Comparison of ENCODE assay signal across 29 mouse cellular contexts in genomic region chr1:43439261-43439660, GRCm38 (mm10).
"Had no signal": no experiment of that assay in that cellular context is flagged by ENCODE, and none has a peak within 500 bp of the region (broad histone marks: within the 10 kb centered on the region; RNA-seq: fewer than 3 reads in every experiment).

No protein-coding gene starts in this region.

- H3K27ac ChIP-seq: embryonic facial prominence, embryonic 10.5 days; embryonic facial prominence, embryonic 12.5 days; embryonic facial prominence, embryonic 13.5 days; embryonic facial prominence, embryonic 15.5 days; forebrain, embryonic 10.5 days; forebrain, embryonic 12.5 days; forebrain, embryonic 13.5 days; forebrain, embryonic 15.5 days; gastrocnemius, adult 2 months; heart, adult 2 months had no signal

- H3K9me3 ChIP-seq: embryonic facial prominence, embryonic 10.5 days; embryonic facial prominence, embryonic 12.5 days; embryonic facial prominence, embryonic 13.5 days; embryonic facial prominence, embryonic 15.5 days; forebrain, embryonic 10.5 days; forebrain, embryonic 12.5 days; forebrain, embryonic 13.5 days; forebrain, embryonic 15.5 days had no signal

- H3K9ac ChIP-seq: embryonic facial prominence, embryonic 12.5 days; embryonic facial prominence, embryonic 13.5 days; embryonic facial prominence, embryonic 15.5 days; forebrain, embryonic 12.5 days; forebrain, embryonic 13.5 days; forebrain, embryonic 15.5 days; forebrain, postnatal 0 days had no signal

- H3K4me2 ChIP-seq: embryonic facial prominence, embryonic 12.5 days; embryonic facial prominence, embryonic 13.5 days; embryonic facial prominence, embryonic 15.5 days; forebrain, embryonic 12.5 days; forebrain, embryonic 13.5 days; forebrain, embryonic 15.5 days had no signal

- ATAC-seq: forebrain, embryonic 13.5 days; forebrain, embryonic 14.5 days; forebrain, embryonic 15.5 days; forebrain, embryonic 16.5 days; forebrain, postnatal 0 days had no signal

- H3K4me1 ChIP-seq: embryonic facial prominence, embryonic 12.5 days; embryonic facial prominence, embryonic 15.5 days; forebrain, embryonic 10.5 days; forebrain, embryonic 12.5 days; forebrain, embryonic 13.5 days; forebrain, embryonic 15.5 days had no signal

- H3K27me3 ChIP-seq: embryonic facial prominence, embryonic 12.5 days; embryonic facial prominence, embryonic 13.5 days; embryonic facial prominence, embryonic 15.5 days; forebrain, embryonic 15.5 days had no signal

- H3K4me3 ChIP-seq: embryonic facial prominence, embryonic 10.5 days; embryonic facial prominence, embryonic 12.5 days; embryonic facial prominence, embryonic 13.5 days; embryonic facial prominence, embryonic 15.5 days; erythroblast, embryonic 14.5 days; forebrain, embryonic 10.5 days; forebrain, embryonic 12.5 days; forebrain, embryonic 13.5 days; forebrain, embryonic 15.5 days; gastrocnemius, adult 2 months; heart, adult 2 months had no signal

- DNase-seq: cerebellum, adult 2 months; cerebellum, adult 8-10 months; cerebellum, adult 9-10 months; cerebellum, adult 9-11 months; cerebellum, postnatal 10 days; cerebellum, postnatal 14 days; cerebellum, postnatal 25 days; cerebellum, postnatal 36 days; embryo, embryonic 11 days; forebrain, postnatal 0 days; gastrocnemius, adult 2 months; gastrocnemius, postnatal 10 days; gastrocnemius, postnatal 14 days; gastrocnemius, postnatal 25 days; gastrocnemius, postnatal 36 days; heart, adult 11 months; heart, adult 18-20 months; heart, adult 2 months had no signal

- H3K36me3 ChIP-seq: embryonic facial prominence, embryonic 10.5 days; embryonic facial prominence, embryonic 12.5 days; embryonic facial prominence, embryonic 13.5 days; embryonic facial prominence, embryonic 15.5 days; forebrain, embryonic 10.5 days; forebrain, embryonic 12.5 days; forebrain, embryonic 15.5 days had no signal
